Mouse (Mus musculus): ENCODE measurements around the gene Rpl13a. TPM values are rescaled to one million over a fixed set of nuclear protein-coding genes. Genes with fewer than 3 reads are reported as not detected.

Gene Rpl13a
- polyA plus RNA-seq, 1 experiment from 2014 or later, result 1,333 TPM

- H3K27me3 ChIP-seq, result peaks cover 50% of the 10 kb centered on the region
- no peak for TF ChIP-seq CTCF (IDR thresholded peaks at IDR 0.05)
- ATAC-seq (no peak), DNase-seq (ENCODE audit: low read depth, low spot score) (no peak)
- in situ Hi-C loops (cut with MboI; ENCODE audit: low pct_unique_long_range_greater_than_20kb), result loop anchor here (10.0 kb wide), 1 partner anchor 188 kb away; no protein-coding TSS in a partner anchor
- ChIA-PET CTCF (no interaction called here), POLR2A (no interaction called here)
Observed at GRCm38 (mm10) chr7:45166950-45167401, 38.4 kb upstream of the Rpl13a start.

GRCm38 (mm10) chr7:45165701-45166100 is 37.1 kb upstream of the Rpl13a start:
- CTCF ChIA-PET, result no interaction called here

GRCm38 (mm10) chr7:45164833-45165232 is 36.3 kb upstream of the Rpl13a start:
- TF ChIP-seq CTCF (IDR thresholded peaks at IDR 0.05), result no peak
- DNase-seq (ENCODE audit: low read depth, low spot score) (no peak), ATAC-seq (no peak)
- POLR2A ChIA-PET, result no interaction called here
- H3K27me3 ChIP-seq, result peaks cover 48% of the 10 kb centered on the region
- CTCF ChIA-PET, result interaction anchor here (1.0 to 1.2 kb wide), 2 partner anchors 22 to 33 kb away, joined by 3 to 6 read pairs; no protein-coding TSS in a partner anchor
- in situ Hi-C loops (cut with MboI; ENCODE audit: low pct_unique_long_range_greater_than_20kb), result loop anchor here (10.0 kb wide), 1 partner anchor 190 kb away; no protein-coding TSS in a partner anchor

More at GRCm38 (mm10) chr7:45165701-45166100, 37.1 kb upstream of the Rpl13a start:
- ATAC-seq (no peak), DNase-seq (ENCODE audit: low read depth, low spot score) (no peak)
- no peak for TF ChIP-seq CTCF (IDR thresholded peaks at IDR 0.05)
- in situ Hi-C loops (cut with MboI; ENCODE audit: low pct_unique_long_range_greater_than_20kb), result loop anchor here (10.0 kb wide), 1 partner anchor 189 kb away; no protein-coding TSS in a partner anchor
- peaks cover 50% of the 10 kb centered on the region for H3K27me3 ChIP-seq
- POLR2A ChIA-PET, result no interaction called here

- in situ Hi-C loops (cut with MboI; ENCODE audit: low pct_unique_long_range_greater_than_20kb), result loop anchor here (10.0 kb wide), 1 partner anchor 191 kb away; no protein-coding TSS in a partner anchor
- POLR2A ChIA-PET, result no interaction called here
- DNase-seq (ENCODE audit: low read depth, low spot score) (no peak), ATAC-seq (no peak)
- TF ChIP-seq CTCF (IDR thresholded peaks at IDR 0.05), result no peak
- peaks cover 41% of the 10 kb centered on the region for H3K27me3 ChIP-seq
- CTCF ChIA-PET, result interaction anchor here (1.0 to 2.7 kb wide), 6 partner anchors 9 to 136 kb away, joined by 3 to 8 read pairs (median 4); partner anchors contain the start of genes Aldh16a1 and Pih1d1
Observed at GRCm38 (mm10) chr7:45163735-45164490, 35.4 kb upstream of the Rpl13a start, which contains the start of gene Slc17a7. Slc17a7 (plus strand) TSS chr7:45163949.

- in situ Hi-C loops (cut with MboI; ENCODE audit: low pct_unique_long_range_greater_than_20kb), result loop anchor here (10.0 kb wide), 1 partner anchor 192 kb away; no protein-coding TSS in a partner anchor
- peaks cover 33% of the 10 kb centered on the region for H3K27me3 ChIP-seq
- no peak for ATAC-seq
- ChIA-PET CTCF (interaction anchor here (1.1 to 2.7 kb wide), 8 partner anchors 8 to 137 kb away, joined by 3 to 30 read pairs (median 6); partner anchors contain the start of genes Aldh16a1 and Pih1d1), POLR2A (interaction anchor here (1.2 kb wide), 1 partner anchor 11 kb away, joined by 3 read pairs; no protein-coding TSS in a partner anchor)
- no peak for DNase-seq (ENCODE audit: low read depth, low spot score)
- no peak for TF ChIP-seq CTCF (IDR thresholded peaks at IDR 0.05)
Observed at GRCm38 (mm10) chr7:45162996-45163615, 34.5 kb upstream of the Rpl13a start.

- ChIA-PET CTCF (interaction anchor here (0.8 to 2.7 kb wide), 13 partner anchors 8 to 137 kb away, joined by 3 to 30 read pairs (median 5); partner anchors contain the start of genes Aldh16a1, Ccdc155 and Pih1d1), POLR2A (interaction anchor here (1.2 kb wide), 1 partner anchor 12 kb away, joined by 3 read pairs; no protein-coding TSS in a partner anchor)
- DNase-seq (ENCODE audit: low read depth, low spot score), result no peak
- ATAC-seq, result no peak
- H3K27me3 ChIP-seq, result peaks cover 29% of the 10 kb centered on the region
- in situ Hi-C loops (cut with MboI; ENCODE audit: low pct_unique_long_range_greater_than_20kb), result loop anchor here (10.0 kb wide), 1 partner anchor 192 kb away; no protein-coding TSS in a partner anchor
- no peak for TF ChIP-seq CTCF (IDR thresholded peaks at IDR 0.05)
Observed at GRCm38 (mm10) chr7:45162551-45162950, 34.0 kb upstream of the Rpl13a start.

- DNase-seq (ENCODE audit: low read depth, low spot score), result peak; percentile 55
- CTCF ChIA-PET, result interaction anchor here (0.7 to 2.7 kb wide), 13 partner anchors 7 to 138 kb away, joined by 3 to 30 read pairs (median 5); partner anchors contain the start of genes Aldh16a1, Ccdc155 and Pih1d1
- no peak for TF ChIP-seq CTCF (IDR thresholded peaks at IDR 0.05)
- in situ Hi-C loops (cut with MboI; ENCODE audit: low pct_unique_long_range_greater_than_20kb), result loop anchor here (10.0 kb wide), 1 partner anchor 193 kb away; no protein-coding TSS in a partner anchor
- peak; percentile 75 for ATAC-seq
- POLR2A ChIA-PET, result interaction anchor here (1.2 kb wide), 1 partner anchor 13 kb away, joined by 3 read pairs; no protein-coding TSS in a partner anchor
- H3K27me3 ChIP-seq, result peaks cover 25% of the 10 kb centered on the region
Observed at GRCm38 (mm10) chr7:45161612-45162473, 33.3 kb upstream of the Rpl13a start.

- ChIA-PET POLR2A (no interaction called here), CTCF (interaction anchor here (1.3 to 2.7 kb wide), 3 partner anchors 21 to 38 kb away, joined by 3 to 30 read pairs (median 8); no protein-coding TSS in a partner anchor)
- no peak for TF ChIP-seq CTCF (IDR thresholded peaks at IDR 0.05)
- no peak for ATAC-seq
- DNase-seq (ENCODE audit: low read depth, low spot score), result no peak
- in situ Hi-C loops (cut with MboI; ENCODE audit: low pct_unique_long_range_greater_than_20kb), result loop anchor here (10.0 kb wide), 1 partner anchor 194 kb away; no protein-coding TSS in a partner anchor
- H3K27me3 ChIP-seq, result peaks cover 19% of the 10 kb centered on the region
Observed at GRCm38 (mm10) chr7:45160866-45161265, 32.3 kb upstream of the Rpl13a start.

GRCm38 (mm10) chr7:45160316-45160800 is 31.8 kb upstream of the Rpl13a start:
- DNase-seq (ENCODE audit: low read depth, low spot score), result no peak
- ChIA-PET CTCF (interaction anchor here (1.0 to 2.7 kb wide), 2 partner anchors 38 kb away, joined by 4 to 30 read pairs; no protein-coding TSS in a partner anchor), POLR2A (no interaction called here)
- no peak for TF ChIP-seq CTCF (IDR thresholded peaks at IDR 0.05)
- ATAC-seq, result no peak
- peaks cover 16% of the 10 kb centered on the region for H3K27me3 ChIP-seq
- in situ Hi-C loops (cut with MboI; ENCODE audit: low pct_unique_long_range_greater_than_20kb), result loop anchor here (10.0 kb wide), 1 partner anchor 194 kb away; no protein-coding TSS in a partner anchor
